Mouse (Mus musculus): ENCODE data around the gene Klhl26.

The Klhl26 gene

GRCm38 (mm10) chr8:70414310-70414946, 62.3 kb downstream of the Klhl26 start:
- no peak for DNase-seq (ENCODE audit: low read depth, low spot score)

DNA sequence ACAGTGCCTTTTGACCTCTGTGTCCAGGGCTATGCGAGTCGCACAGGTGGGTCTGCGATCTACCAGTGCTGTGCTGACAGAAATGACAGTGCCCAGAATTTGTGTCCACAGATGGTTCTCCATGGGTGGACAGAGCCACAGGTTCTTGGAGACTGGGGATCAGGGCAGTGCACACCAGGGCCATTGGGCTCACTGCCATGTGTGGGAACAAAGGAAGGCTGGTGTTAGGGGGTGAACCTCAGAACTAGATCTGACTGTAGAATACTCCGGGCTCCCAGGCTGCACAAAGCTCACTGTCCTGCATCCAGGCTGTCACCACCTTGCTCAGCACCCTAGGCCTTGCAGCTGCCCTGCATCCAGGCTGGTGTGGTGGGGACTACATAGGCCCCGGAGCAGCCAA, 66.5 kb downstream of the Klhl26 start:
- DNase-seq (ENCODE audit: low read depth, low spot score): no peak

- no peak for DNase-seq (ENCODE audit: low read depth, low spot score)
Observed at GRCm38 (mm10) chr8:70409455-70409871, 67.3 kb downstream of the Klhl26 start.

DNA sequence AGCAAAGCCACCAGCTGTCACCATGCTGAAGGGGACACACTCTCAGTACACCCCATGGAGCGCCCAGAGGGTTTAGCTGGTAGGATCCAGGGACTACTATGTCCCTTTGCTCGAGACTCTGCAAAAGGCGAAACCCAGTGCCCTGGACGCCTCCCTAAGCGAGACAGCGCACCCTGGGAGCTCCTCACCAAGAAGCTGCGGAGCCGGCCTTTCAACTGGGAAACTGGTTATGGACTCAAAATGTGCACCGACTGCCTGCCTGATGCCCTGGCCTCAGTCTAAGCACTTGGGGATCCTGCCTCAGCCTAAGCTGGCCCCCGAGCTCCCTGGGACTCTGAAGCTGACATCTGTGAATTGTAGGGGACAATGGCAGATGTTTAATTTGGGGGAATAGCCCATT, 67.7 kb downstream of the Klhl26 start:
- DNase-seq (ENCODE audit: low read depth, low spot score): no peak

DNA sequence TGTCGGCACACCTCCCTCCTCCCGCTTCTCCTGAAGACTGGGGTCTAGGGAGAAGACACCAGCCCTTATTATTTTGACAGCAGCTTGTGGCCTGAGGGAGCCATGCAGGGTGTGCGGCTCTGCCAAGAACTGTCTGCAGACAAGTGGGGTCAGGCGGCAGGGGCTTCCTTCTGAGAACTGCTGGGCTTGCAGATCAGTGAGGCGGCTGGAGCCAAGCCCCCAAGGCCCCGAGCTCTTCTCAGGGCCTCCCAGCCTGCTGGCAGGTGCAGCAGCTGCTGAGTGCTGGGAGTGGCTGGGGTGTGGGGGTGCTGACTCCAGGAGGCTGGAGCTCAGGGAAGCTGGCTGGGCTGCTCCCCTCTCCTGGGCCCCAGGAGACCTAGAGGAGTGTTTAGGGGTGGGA, 68.5 kb downstream of the Klhl26 start:
- no peak for DNase-seq (ENCODE audit: low read depth, low spot score)

DNA sequence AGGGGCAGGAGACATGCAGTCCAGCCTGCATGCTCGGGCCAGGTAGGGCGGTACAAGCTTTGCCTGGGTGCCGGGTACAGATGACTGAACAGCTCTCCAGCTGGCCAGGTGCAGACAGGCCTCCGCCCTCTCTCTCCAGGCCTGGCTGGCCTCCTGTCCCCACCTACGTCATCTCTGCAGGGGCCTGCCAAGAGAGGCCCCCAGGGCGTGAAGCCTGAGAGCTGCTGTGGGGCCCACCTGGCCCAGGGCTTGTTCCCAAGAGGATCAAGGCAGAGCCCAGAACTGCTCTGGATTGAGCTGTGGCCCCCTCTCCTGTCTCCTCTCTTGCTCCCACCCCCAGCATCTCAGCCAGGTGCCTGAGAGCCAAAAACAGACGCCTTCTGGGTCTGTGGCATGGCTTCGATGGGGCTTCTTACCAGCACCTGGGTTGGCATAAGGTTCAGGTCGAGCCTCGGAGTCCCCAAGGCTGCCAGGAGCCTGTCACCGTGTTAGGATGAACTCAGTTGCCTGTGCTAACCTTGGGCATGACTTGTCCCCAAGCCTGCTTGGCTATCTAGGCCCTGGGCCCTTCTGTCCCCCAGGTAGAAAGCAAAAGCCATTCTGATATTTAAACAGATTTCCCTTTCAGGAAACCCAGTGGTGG, 70.2 kb downstream of the Klhl26 start:
- no peak for DNase-seq (ENCODE audit: low read depth, low spot score)

DNA sequence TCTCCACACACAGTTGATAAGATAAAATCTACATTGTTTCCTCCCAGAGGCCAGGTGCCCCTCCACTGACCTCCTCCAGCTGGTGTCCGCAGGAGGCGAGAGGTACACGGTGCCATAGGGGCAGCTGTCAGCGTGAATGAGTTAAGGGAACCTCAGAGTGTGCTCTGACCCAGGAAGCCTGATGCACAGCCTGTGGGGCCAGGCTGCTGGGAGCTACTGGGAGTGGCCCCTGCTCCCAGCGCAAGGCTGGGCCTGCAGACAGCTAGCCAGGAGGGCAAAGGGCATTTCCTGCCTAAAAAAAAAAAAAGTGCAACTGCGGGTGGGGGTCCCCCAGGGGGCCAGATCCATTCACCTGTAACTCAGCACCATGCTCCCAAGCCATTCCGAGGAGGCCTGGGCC, 71.6 kb downstream of the Klhl26 start:
- no peak for DNase-seq (ENCODE audit: low read depth, low spot score)

DNA sequence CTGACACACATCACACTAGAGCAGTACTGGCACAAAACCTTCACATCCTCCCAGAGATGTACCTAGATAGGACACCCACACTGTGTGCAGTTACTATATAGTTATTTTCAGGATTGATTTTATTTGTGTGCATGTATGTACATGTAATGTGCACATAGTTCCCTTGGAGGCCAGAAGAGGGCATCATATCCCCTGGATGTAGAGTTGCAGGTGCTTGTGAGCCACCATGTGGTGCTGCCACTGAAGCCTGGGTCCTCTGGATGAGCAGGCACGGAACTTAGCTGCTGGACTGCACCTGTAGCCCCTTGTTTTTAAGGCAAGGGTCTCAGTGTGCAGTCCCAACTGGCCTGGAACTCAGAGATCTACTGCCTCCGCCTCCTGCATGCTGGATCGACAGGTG, 72.6 kb downstream of the Klhl26 start:
- DNase-seq (ENCODE audit: low read depth, low spot score): no peak
